Mouse (Mus musculus) MEL (cell line): ENCODE results near the gene Flrt1. TPM values are rescaled to one million over a fixed set of nuclear protein-coding genes. Genes with fewer than 3 reads are reported as not detected.

Experiments used
- DNase-seq: peaks from one replicate; pipeline ENCODE4 v3.0.0; 2011; ENCODE audit warnings: low read depth, low spot score
- H3K27ac ChIP-seq: 2 replicates; pipeline ENCODE4 v1.5.1; 2012; ENCODE audit warnings: low read depth, mild to moderate bottlenecking, control low read depth, low read length, moderate library complexity; ENCODE audit not compliant: control insufficient read depth
- H3K27me3 ChIP-seq, 2 experiments: fragments of 150-350 bp in 1 of 2; sonication (generic) in 1 of 2; 2 replicates each; pipeline ENCODE4 v1.6.1; 2012; ENCODE audit warnings: low read length in 2 of 2, mild to moderate bottlenecking in 2 of 2, improper control_type of control experiment in 1 of 2, moderate library complexity in 1 of 2; ENCODE audit not compliant: insufficient read depth in 2 of 2, control insufficient read depth in 1 of 2
- H3K36me3 ChIP-seq, 2 experiments: 2 replicates each; pipeline ENCODE4 v1.6.1; 2012 to 2014; ENCODE audit warnings: low read length in 2 of 2, improper control_type of control experiment in 1 of 2, inconsistent platforms in 1 of 2, mild to moderate bottlenecking in 1 of 2; ENCODE audit not compliant: insufficient read depth in 2 of 2, control insufficient read depth in 1 of 2
- H3K4me1 ChIP-seq, 2 experiments: fragments of 150-350 bp in 1 of 2; sonication (generic) in 1 of 2; 2 replicates each; pipeline ENCODE4 v1.6.1; 2012; ENCODE audit warnings: low read length in 2 of 2, improper control_type of control experiment in 1 of 2, mild to moderate bottlenecking in 1 of 2; ENCODE audit not compliant: insufficient read depth in 2 of 2, control insufficient read depth in 1 of 2
- H3K4me3 ChIP-seq, 2 experiments: fragments of 150-350 bp in 1 of 2; sonication (generic) in 1 of 2; 2 replicates each; pipeline ENCODE4 v1.5.1; 2012; ENCODE audit warnings: low read depth in 2 of 2, low read length in 2 of 2, mild to moderate bottlenecking in 2 of 2, moderate library complexity in 2 of 2, control low read depth in 1 of 2, improper control_type of control experiment in 1 of 2; ENCODE audit not compliant: control insufficient read depth in 1 of 2, insufficient read depth in 1 of 2
- H3K79me2 ChIP-seq: 2 replicates; pipeline ENCODE4 v1.6.1; 2012; ENCODE audit warnings: mild to moderate bottlenecking, low read length, moderate library complexity; ENCODE audit not compliant: control insufficient read depth, poor library complexity, insufficient read depth
- H3K9ac ChIP-seq: 2 replicates; pipeline ENCODE4 v1.6.1; 2012; ENCODE audit warnings: low read depth, mild to moderate bottlenecking, control low read depth, low read length, moderate library complexity; ENCODE audit not compliant: control insufficient read depth, poor library complexity, severe bottlenecking
- H3K9me3 ChIP-seq: fragments of 150-350 bp; sonication (generic); replicated peaks from 2 replicates; pipeline ENCODE4 v1.6.1; 2012; ENCODE audit warnings: mild to moderate bottlenecking, low read length, improper control_type of control experiment, moderate library complexity; ENCODE audit not compliant: insufficient read depth
- CHD2 ChIP-seq: IDR thresholded peaks from 2 replicates; pipeline ENCODE4 v1.6.1; 2011; ENCODE audit warnings: low read length, improper control_type of control experiment
- E2F4 ChIP-seq: IDR thresholded peaks from 2 replicates; pipeline ENCODE4 v1.6.1; 2011; ENCODE audit warnings: low read depth, low read length, improper control_type of control experiment, borderline replicate concordance
- ETS1 ChIP-seq: IDR thresholded peaks from 2 replicates; pipeline ENCODE4 v1.6.1; 2012; ENCODE audit warnings: low read depth, mild to moderate bottlenecking, inconsistent platforms, low read length, improper control_type of control experiment, moderate library complexity
- GABPA ChIP-seq: IDR thresholded peaks from 2 replicates; pipeline ENCODE4 v1.6.1; 2012; ENCODE audit warnings: low read depth, mild to moderate bottlenecking, inconsistent platforms, low read length, improper control_type of control experiment, moderate library complexity
- GATA1 ChIP-seq: IDR thresholded peaks from 2 replicates; pipeline ENCODE4 v1.6.1; 2011; ENCODE audit warnings: low read depth, low read length, improper control_type of control experiment
- JUND ChIP-seq: IDR thresholded peaks from 2 replicates; pipeline ENCODE4 v1.6.1; 2011; ENCODE audit warnings: low read depth, mild to moderate bottlenecking, improper control_type of control experiment, low read length
- MAZ ChIP-seq: IDR thresholded peaks from 2 replicates; pipeline ENCODE4 v1.6.1; 2012; ENCODE audit warnings: low read depth, mild to moderate bottlenecking, inconsistent platforms, low read length, improper control_type of control experiment
- MEF2A ChIP-seq: IDR thresholded peaks from 2 replicates; pipeline ENCODE4 v1.6.1; 2014; ENCODE audit warnings: low read depth, mild to moderate bottlenecking, inconsistent platforms, low read length, improper control_type of control experiment; ENCODE audit not compliant: poor library complexity, insufficient replicate concordance, severe bottlenecking; ENCODE audit errors: extremely low read depth
- NELFE ChIP-seq: IDR thresholded peaks from 2 replicates; pipeline ENCODE4 v1.6.1; 2011; ENCODE audit warnings: low read depth, low read length, improper control_type of control experiment
- POLR2A ChIP-seq, 2 experiments: IDR thresholded peaks; 2 replicates each; pipeline ENCODE4 v1.6.1; 2011 to 2012; ENCODE audit warnings: low read length in 2 of 2, mild to moderate bottlenecking in 2 of 2, control low read depth in 1 of 2, improper control_type of control experiment in 1 of 2, low read depth in 1 of 2, moderate library complexity in 1 of 2; ENCODE audit not compliant: control insufficient read depth in 1 of 2, insufficient read depth in 1 of 2, poor library complexity in 1 of 2
- POLR2AphosphoS2 ChIP-seq: IDR thresholded peaks from 2 replicates; pipeline ENCODE4 v1.6.1; 2011; ENCODE audit warnings: low read length, improper control_type of control experiment
- POLR2AphosphoS5 ChIP-seq: IDR thresholded peaks from 2 replicates; pipeline ENCODE4 v1.6.1; 2012; ENCODE audit warnings: low read depth, borderline replicate concordance, mild to moderate bottlenecking, inconsistent platforms, low read length, moderate library complexity, mixed read lengths
- RAD21 ChIP-seq: IDR thresholded peaks from 2 replicates; pipeline ENCODE4 v1.6.1; 2011; ENCODE audit warnings: mild to moderate bottlenecking, low read depth, low read length, improper control_type of control experiment
- RCOR1 ChIP-seq: IDR thresholded peaks from 2 replicates; pipeline ENCODE4 v1.6.1; 2012; ENCODE audit warnings: low read depth, mild to moderate bottlenecking, inconsistent platforms, low read length, improper control_type of control experiment
- SIN3A ChIP-seq: IDR thresholded peaks from 2 replicates; pipeline ENCODE4 v1.6.1; 2012; ENCODE audit warnings: low read length, improper control_type of control experiment, inconsistent platforms
- TBP ChIP-seq: IDR thresholded peaks from 2 replicates; pipeline ENCODE4 v1.8.0; 2011; ENCODE audit warnings: low read depth, low read length, improper control_type of control experiment
- TCF12 ChIP-seq: IDR thresholded peaks from 2 replicates; pipeline ENCODE4 v1.6.1; 2014; ENCODE audit warnings: low read depth, mild to moderate bottlenecking, inconsistent platforms, low read length, improper control_type of control experiment, moderate library complexity
- USF2 ChIP-seq, 2 experiments: IDR thresholded peaks; 2 replicates each; pipeline ENCODE4 v1.6.1; 2011 to 2012; ENCODE audit warnings: improper control_type of control experiment in 2 of 2, low read length in 2 of 2, borderline replicate concordance in 1 of 2, inconsistent platforms in 1 of 2, low read depth in 1 of 2, mild to moderate bottlenecking in 1 of 2; ENCODE audit not compliant: insufficient read depth in 1 of 2
- ZKSCAN1 ChIP-seq: IDR thresholded peaks from 2 replicates; pipeline ENCODE4 v1.6.1; 2012; ENCODE audit warnings: low read depth, mild to moderate bottlenecking, inconsistent platforms, low read length, improper control_type of control experiment, moderate library complexity
- polyA plus RNA-seq, 2 experiments: library from polyadenylated mRNA; stranded (reverse) in 1 of 2; unstranded in 1 of 2; fragments of >175 nt in 1 of 2; fragments of >200 nt in 1 of 2; gene quantifications; 2 replicates each; pipeline versions ENCODE4 v1.2.1 to v1.2.4; 2012; ENCODE audit warnings: low replicate concordance in 2 of 2, low read depth in 1 of 2; ENCODE audit not compliant: insufficient read length in 2 of 2, insufficient read depth in 1 of 2, missing spikeins in 1 of 2
- total RNA-seq: library from RNA; depleted of rRNA; stranded (reverse); fragments of 300-350 nt; gene quantifications from 2 replicates; pipeline ENCODE4 v1.2.3, GENCODE M21; 2012

Gene Flrt1
- total and polyA plus RNA-seq, 3 experiments = not detected

DNA sequence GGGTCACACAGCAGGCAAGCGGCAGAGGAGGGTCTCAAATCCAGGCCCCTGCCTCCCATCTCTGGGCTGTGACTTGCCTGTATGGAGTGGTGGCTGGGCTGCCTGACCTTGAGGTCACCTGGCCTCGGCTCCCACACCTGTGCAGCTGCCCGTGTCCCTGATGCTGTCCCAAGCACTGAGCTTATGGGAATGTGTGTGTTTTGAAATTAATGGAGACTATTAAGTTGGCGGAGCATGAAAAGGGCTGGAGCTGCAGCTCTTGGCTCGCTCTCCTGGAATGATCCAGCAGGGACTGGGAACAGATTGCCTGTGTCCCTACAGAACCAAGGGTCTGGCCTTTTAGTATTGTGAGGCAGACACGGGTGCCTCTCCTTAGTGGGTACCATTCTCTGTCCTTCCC, 33.3 kb downstream of the Flrt1 start:
- H3K27me3 ChIP-seq = no peaks in the 10 kb centered on the region
- TF ChIP-seq TCF12 (no peak), SIN3A (no peak), CHD2 (no peak), POLR2AphosphoS2 (no peak)
- H3K9me3 ChIP-seq = no peaks in the 10 kb centered on the region

DNA sequence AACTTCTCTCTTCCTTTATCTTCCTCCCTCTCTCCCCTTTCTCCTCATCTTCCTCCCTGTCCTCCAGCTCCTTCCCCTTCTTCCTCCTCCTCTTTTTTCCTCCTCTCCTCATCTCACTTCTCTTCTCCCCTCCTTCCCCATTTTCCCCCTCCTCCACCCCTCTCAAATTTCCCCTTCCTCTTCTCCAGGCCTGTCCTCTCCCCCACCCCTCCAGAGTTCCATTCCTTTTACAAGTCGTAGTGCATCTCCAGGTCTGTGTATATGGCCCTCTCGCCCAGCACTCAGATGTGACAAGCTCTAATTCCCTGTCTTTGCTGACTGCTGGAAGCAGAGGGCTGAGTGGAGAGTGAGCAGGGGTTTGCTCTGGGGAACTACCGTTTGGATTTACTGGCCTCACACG, 34.8 kb downstream of the Flrt1 start:
- H3K79me2 ChIP-seq = no peaks in the 10 kb centered on the region
- H3K4me3 ChIP-seq = no peak overlapping the region
- no peaks in the 10 kb centered on the region for H3K9me3 ChIP-seq
- DNase-seq = no peak
- no peak for TF ChIP-seq TCF12
- no peak for TF ChIP-seq RAD21
- no peak for TF ChIP-seq ETS1
- no peak for TF ChIP-seq POLR2A (IDR thresholded peaks at IDR 0.05; ENCODE audit: control insufficient read depth in 1 of 2, insufficient read depth in 1 of 2, low read depth in 1 of 2, low read length in 2 of 2, poor library complexity in 1 of 2)
- no peak overlapping the region for H3K9ac ChIP-seq
- H3K36me3 ChIP-seq = peaks cover 0 to 5% of the 10 kb centered on the region in 2 experiments; a peak in 1 of 4 replicates
- H3K27me3 ChIP-seq = no peaks in the 10 kb centered on the region
- H3K4me1 ChIP-seq = peaks cover 4 to 19% of the 10 kb centered on the region in 2 experiments; a peak in 3 of 4 replicates
- H3K27ac ChIP-seq = no peak overlapping the region

More for the DNA sequence above, 33.3 kb downstream of the Flrt1 start:
- H3K4me3 ChIP-seq = no peak overlapping the region
- H3K79me2 ChIP-seq = no peaks in the 10 kb centered on the region
- 0 out of 4 replicates have a peak, but pooled peaks cover 0 to 6% of the 10 kb centered on the region in 2 experiments for H3K4me1 ChIP-seq
- no peaks in the 10 kb centered on the region for H3K36me3 ChIP-seq
- H3K27ac ChIP-seq = no peak overlapping the region
- no peak for DNase-seq
- no peak overlapping the region for H3K9ac ChIP-seq

DNA sequence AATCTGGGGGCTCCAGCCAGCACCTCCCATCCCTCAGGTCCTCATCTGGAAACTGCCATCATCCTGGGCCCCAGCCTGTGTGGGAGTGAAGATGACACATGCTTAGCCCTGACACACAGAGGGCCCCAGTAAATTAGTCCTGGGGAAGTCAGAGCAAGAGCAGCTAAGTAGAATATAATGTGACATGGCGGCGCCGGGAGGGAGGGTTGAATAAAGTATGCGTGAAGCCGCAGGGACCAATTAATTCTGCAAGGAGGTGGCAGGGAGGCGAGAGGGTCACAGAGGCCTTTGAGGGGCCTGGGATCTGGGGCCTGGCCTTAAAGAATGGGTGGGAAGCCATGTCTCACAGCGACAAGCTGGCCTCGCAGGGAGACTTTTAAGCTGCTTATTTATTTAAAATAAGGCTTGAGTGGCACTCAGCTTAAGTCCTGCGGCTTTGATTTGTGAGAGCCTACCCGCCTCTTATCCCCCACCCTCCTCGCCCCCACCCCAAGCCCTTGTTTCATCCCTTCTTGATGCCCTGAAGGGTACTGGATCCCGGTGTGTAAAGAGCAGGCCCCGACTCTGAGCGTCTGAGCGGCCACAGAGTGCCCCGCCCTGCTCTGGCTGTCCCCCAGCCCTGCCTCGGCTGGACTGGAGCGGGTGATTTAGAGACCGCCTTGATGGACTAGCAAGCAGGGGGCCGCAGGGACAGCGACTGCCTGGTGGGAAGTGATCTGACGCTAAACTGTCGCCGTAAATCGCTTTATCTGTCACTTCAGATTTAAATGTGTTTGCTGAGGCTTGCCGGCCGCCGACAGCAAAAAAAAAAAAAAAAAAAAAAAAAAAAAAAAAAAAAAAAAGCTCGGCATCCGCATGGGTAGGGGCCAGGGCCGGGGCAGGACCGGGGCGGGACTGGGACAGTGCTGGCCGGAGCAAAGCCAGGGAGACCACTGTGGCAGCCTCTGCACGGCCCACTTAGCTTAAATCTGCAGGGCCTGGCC, 35.5 kb downstream of the Flrt1 start:
- Histone ChIP-seq H3K27me3 (no peaks in the 10 kb centered on the region), H3K9ac (no peak overlapping the region), H3K36me3 (peaks cover 0 to 5% of the 10 kb centered on the region in 2 experiments; a peak in 1 of 4 replicates), H3K27ac (no peak overlapping the region), H3K9me3 (no peaks in the 10 kb centered on the region), H3K4me1 (peaks cover 4 to 22% of the 10 kb centered on the region in 2 experiments; a peak in 3 of 4 replicates), H3K79me2 (no peaks in the 10 kb centered on the region), H3K4me3 (no peak overlapping the region)
- TF ChIP-seq GATA1 (no peak), MEF2A (no peak), RCOR1 (no peak), E2F4 (no peak), USF2 (IDR thresholded peaks at IDR 0.05; ENCODE audit: borderline replicate concordance in 1 of 2, insufficient read depth in 1 of 2, low read depth in 1 of 2, low read length in 2 of 2) (no peak), TBP (no peak), ZKSCAN1 (no peak), NELFE (no peak), GABPA (no peak), POLR2AphosphoS5 (no peak), JUND (no peak), MAZ (no peak)
- DNase-seq = no peak
